Mouse (Mus musculus): ENCODE data around the gene Gm5591. TPM values are rescaled to one million over a fixed set of nuclear protein-coding genes. Genes with fewer than 3 reads are reported as not detected.
"Not testable (repeated sequence)": the region's sequence is repeated elsewhere in the genome, so short reads cannot be mapped to it uniquely, and the experiment has no call there.

The Gm5591 gene
- not detected in 2 replicates for polyA plus RNA-seq (2015; fragmentation: Nextera tagmentation; extraction: Ambion mirVana)

DNA sequence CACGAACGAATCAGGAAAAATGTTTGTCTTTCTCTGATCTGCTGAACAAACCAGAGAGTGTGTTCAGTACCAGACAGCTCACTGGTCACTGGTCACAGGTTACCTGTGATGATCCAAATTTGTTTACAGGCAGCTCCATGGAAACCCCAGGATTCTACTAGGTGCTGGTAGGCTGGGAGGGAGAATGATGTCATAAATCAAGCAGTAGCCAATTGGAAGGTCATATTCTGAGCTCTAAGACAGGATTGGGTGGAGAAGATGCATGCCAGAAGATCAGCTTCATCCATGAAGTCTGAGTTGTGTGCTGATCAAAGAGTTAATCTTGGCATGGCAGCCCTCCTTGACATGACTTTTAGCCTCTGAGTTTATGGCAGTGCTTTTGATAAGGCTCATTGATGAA lies at the start of gene Gm5591:
Gene Gm5591, minus strand, starts transcription at position 101 of the 400 bp plus-strand sequence.
- H3K4me1 ChIP-seq (replicated peaks; ENCODE audit: control insufficient read depth, insufficient read depth, low read length); H3K4me3 ChIP-seq (ENCODE audit: low read depth, low read length); H3K36me3 ChIP-seq (ENCODE audit: control insufficient read depth, insufficient read depth); H3K27ac ChIP-seq (ENCODE audit: low read depth, low read length); H3K9ac ChIP-seq (ENCODE audit: low read depth, low read length); H3K9me3 ChIP-seq (ENCODE audit: control insufficient read depth); ATAC-seq; H3K4me2 ChIP-seq (replicated peaks; ENCODE audit: low read depth); H3K27me3 ChIP-seq (replicated peaks; ENCODE audit: control insufficient read depth, insufficient read depth, low read length): not testable (repeated sequence)
- 67% methylated on average over 2 of the region's 2 CpGs for WGBS

DNA sequence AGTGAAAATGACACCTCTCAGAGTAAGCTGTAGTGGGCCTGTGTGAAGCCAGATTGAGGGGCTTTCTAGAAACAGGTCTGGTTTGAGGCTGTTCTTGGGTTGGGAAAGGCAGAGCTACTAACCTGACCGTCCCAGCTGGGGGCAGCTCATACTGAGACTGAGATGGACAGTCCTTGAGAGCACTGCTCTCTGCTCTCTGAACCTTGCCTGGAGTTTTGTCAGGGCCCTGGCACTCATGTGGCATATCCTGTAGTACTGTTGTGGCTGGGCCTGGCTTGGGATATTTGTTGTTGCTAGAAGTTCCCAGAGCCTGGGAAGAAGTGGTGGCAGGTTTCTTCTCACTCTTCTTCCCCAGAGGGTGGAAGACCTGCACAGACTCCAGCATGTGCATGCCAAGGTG lies 39.5 kb downstream of the Gm5591 start:
- not testable (repeated sequence) for H3K4me1 ChIP-seq (replicated peaks; ENCODE audit: control insufficient read depth, insufficient read depth, low read length); H3K4me2 ChIP-seq (replicated peaks; ENCODE audit: low read depth); ATAC-seq; H3K9ac ChIP-seq (ENCODE audit: low read depth, low read length); H3K27me3 ChIP-seq (replicated peaks; ENCODE audit: control insufficient read depth, insufficient read depth, low read length); H3K27ac ChIP-seq (ENCODE audit: low read depth, low read length); H3K9me3 ChIP-seq (ENCODE audit: control insufficient read depth); H3K36me3 ChIP-seq (ENCODE audit: control insufficient read depth, insufficient read depth); H3K4me3 ChIP-seq (ENCODE audit: low read depth, low read length)
- 100% methylated on average over 1 of the region's 1 CpGs for WGBS

All from intestine, postnatal 0 days (tissue).